Mouse (Mus musculus) brain, embryonic 14.5 days (tissue): Measurements from ENCODE around the gene Gtf2a2.

Source experiments
- CTCF ChIP-seq: fragments of 200-500 bp; IDR thresholded peaks from 2 replicates; pipeline ENCODE4 v1.5.1; 2012; ENCODE audit warnings: inconsistent platforms, mild to moderate bottlenecking, moderate library complexity, borderline replicate concordance; ENCODE audit not compliant: insufficient read depth, insufficient read length; ENCODE audit errors: extremely low read depth
- POLR2A ChIP-seq: fragments of 200-500 bp; IDR thresholded peaks from 2 replicates; pipeline ENCODE4 v1.6.1; 2012; ENCODE audit warnings: mild to moderate bottlenecking, inconsistent platforms, borderline replicate concordance; ENCODE audit not compliant: poor library complexity, insufficient read depth, insufficient read length, severe bottlenecking; ENCODE audit errors: extremely low read depth

DNA sequence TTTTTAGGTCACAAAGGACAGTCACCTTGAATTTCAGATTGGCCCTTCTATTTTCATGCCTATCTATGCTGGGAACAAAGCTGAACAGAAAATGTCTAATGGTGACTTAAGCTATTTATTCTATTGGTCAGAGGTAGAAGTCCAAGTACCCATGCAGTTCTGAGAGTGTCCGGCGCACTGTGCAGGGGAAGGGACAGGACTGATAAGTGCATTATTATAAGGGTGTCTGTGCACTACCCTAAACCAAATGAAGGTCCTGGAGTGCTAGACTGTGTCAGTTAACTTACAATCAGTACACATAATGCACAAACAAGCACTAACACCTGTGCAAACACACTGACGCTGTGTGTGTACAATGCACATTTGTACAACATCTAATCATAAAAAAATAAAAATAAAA, 55.1 kb downstream of the Gtf2a2 start:
- no peak for TF ChIP-seq CTCF
- TF ChIP-seq POLR2A, result no peak
